Mouse (Mus musculus) CH12.LX (cell line): ENCODE measurements at regions not wholly inside any gene's neighbourhood (a gene's known extent, or its start where the extent isn't known, plus 50 kb on each side); places are given as distances from the start of the nearest gene placed in this dataset.

Experiments used
- CTCF ChIP-seq, 2 experiments: IDR thresholded peaks in 1 of 2; conservative IDR thresholded peaks in 1 of 2; 2 replicates each; pipeline ENCODE4 v1.5.1; 2011 to 2012; ENCODE audit warnings: low read depth in 2 of 2, low read length in 2 of 2, improper control_type of control experiment in 1 of 2, inconsistent platforms in 1 of 2, mild to moderate bottlenecking in 1 of 2, moderate library complexity in 1 of 2
- EP300 ChIP-seq: IDR thresholded peaks from 2 replicates; pipeline ENCODE4 v1.6.1; 2011; ENCODE audit warnings: low read length, improper control_type of control experiment
- ETS1 ChIP-seq: conservative IDR thresholded peaks from 2 replicates; pipeline ENCODE4 v1.6.1; 2012; ENCODE audit warnings: low read depth, mild to moderate bottlenecking, inconsistent platforms, low read length, improper control_type of control experiment, moderate library complexity
- GABPA ChIP-seq: IDR thresholded peaks from 2 replicates; pipeline ENCODE4 v1.6.1; 2012; ENCODE audit warnings: low read depth, low read length, improper control_type of control experiment, inconsistent platforms; ENCODE audit not compliant: insufficient replicate concordance
- MEF2A ChIP-seq: IDR thresholded peaks from 2 replicates; pipeline ENCODE4 v1.6.1; 2014; ENCODE audit warnings: low read depth, mild to moderate bottlenecking, inconsistent platforms, low read length, improper control_type of control experiment, borderline replicate concordance
- NELFE ChIP-seq: IDR thresholded peaks from 2 replicates; pipeline ENCODE4 v1.6.1; 2011; ENCODE audit warnings: low read depth, low read length, improper control_type of control experiment
- POLR2A ChIP-seq: IDR thresholded peaks from 2 replicates; pipeline ENCODE4 v1.6.1; 2011; ENCODE audit warnings: low read depth, mild to moderate bottlenecking, improper control_type of control experiment, low read length
- RAD21 ChIP-seq: IDR thresholded peaks from 2 replicates; pipeline ENCODE4 v1.6.1; 2011; ENCODE audit warnings: low read depth, mild to moderate bottlenecking, low read length, improper control_type of control experiment, moderate library complexity
- USF1 ChIP-seq: IDR thresholded peaks from 2 replicates; pipeline ENCODE4 v1.6.1; 2014; ENCODE audit warnings: low read depth, mild to moderate bottlenecking, inconsistent platforms, low read length, improper control_type of control experiment
- ZKSCAN1 ChIP-seq: IDR thresholded peaks from 2 replicates; pipeline ENCODE4 v1.6.1; 2012; ENCODE audit warnings: low read depth, inconsistent platforms, low read length, improper control_type of control experiment, borderline replicate concordance

GRCm38 (mm10) chr11:52536841-52537240 lies 140.6 kb downstream of the 9530068E07Rik start:
- no peak for TF ChIP-seq GABPA
- no peak for TF ChIP-seq POLR2A
- no peak for TF ChIP-seq CTCF (conservative IDR thresholded peaks at IDR 0.05 in 1 of 2, IDR thresholded peaks at IDR 0.05 in 1 of 2; ENCODE audit: low read depth in 2 of 2, low read length in 2 of 2)
- no peak for TF ChIP-seq MEF2A
- no peak for TF ChIP-seq ETS1
- TF ChIP-seq ZKSCAN1: no peak
- no peak for TF ChIP-seq RAD21
- TF ChIP-seq EP300: no peak
- TF ChIP-seq NELFE: no peak
- TF ChIP-seq USF1: no peak
